Mouse (Mus musculus) myocyte (in vitro differentiated cells): ENCODE data around the gene Gm20425.

ENCODE experiments used
- CEBPB ChIP-seq: IDR thresholded peaks from 2 replicates; pipeline ENCODE4 v1.6.1; 2011; ENCODE audit warnings: mild to moderate bottlenecking, moderate library complexity; ENCODE audit not compliant: poor library complexity, insufficient read depth, severe bottlenecking
- E2F4 ChIP-seq: IDR thresholded peaks from one replicate; pipeline ENCODE4 v1.6.1; 2011; ENCODE audit warnings: mild to moderate bottlenecking, control low read depth, moderate library complexity; ENCODE audit not compliant: insufficient read depth
- MAX ChIP-seq: IDR thresholded peaks from one replicate; pipeline ENCODE4 v1.6.1; 2011; ENCODE audit warnings: low read depth, mild to moderate bottlenecking, control low read depth
- MYOD1 ChIP-seq, 3 experiments: IDR thresholded peaks; one replicate each; pipeline ENCODE4 v1.6.1; 2011; ENCODE audit warnings: control low read depth in 2 of 3, low read depth in 2 of 3, mild to moderate bottlenecking in 2 of 3, moderate library complexity in 1 of 3; ENCODE audit not compliant: insufficient read length in 2 of 3, control insufficient read depth in 1 of 3
- MYOG ChIP-seq, 3 experiments: IDR thresholded peaks; one replicate each; pipeline ENCODE4 v1.6.1; 2011; ENCODE audit warnings: control low read depth in 2 of 3, low read depth in 2 of 3, mild to moderate bottlenecking in 2 of 3; ENCODE audit not compliant: insufficient read length in 2 of 3, control insufficient read depth in 1 of 3, insufficient read depth in 1 of 3
- POLR2A ChIP-seq: IDR thresholded peaks from one replicate; pipeline ENCODE4 v1.6.1; 2011; ENCODE audit warnings: low read depth, mild to moderate bottlenecking, control low read depth, moderate library complexity; ENCODE audit not compliant: insufficient read length
- POLR2AphosphoS2 ChIP-seq: IDR thresholded peaks from one replicate; pipeline ENCODE4 v1.6.1; 2011; ENCODE audit warnings: low read depth, control low read depth; ENCODE audit not compliant: insufficient read length
- REST ChIP-seq: IDR thresholded peaks from one replicate; pipeline ENCODE4 v1.6.1; 2011; ENCODE audit warnings: mild to moderate bottlenecking, control low read depth, moderate library complexity; ENCODE audit not compliant: insufficient read depth, insufficient read length
- TCF12 ChIP-seq: IDR thresholded peaks from one replicate; pipeline ENCODE4 v1.6.1; 2011; ENCODE audit warnings: mild to moderate bottlenecking, control low read depth; ENCODE audit not compliant: poor library complexity, insufficient read depth, severe bottlenecking
- USF1 ChIP-seq: IDR thresholded peaks from one replicate; pipeline ENCODE4 v1.6.1; 2011; ENCODE audit warnings: low read depth, mild to moderate bottlenecking, control low read depth, moderate library complexity

- no peak for TF ChIP-seq POLR2A
- TF ChIP-seq MAX, result no peak
- TF ChIP-seq MYOD1 (IDR thresholded peaks at IDR 0.05; ENCODE audit: control insufficient read depth in 1 of 3, insufficient read length in 2 of 3, low read depth in 2 of 3), result no peak
- no peak for TF ChIP-seq USF1
- no peak for TF ChIP-seq REST
- no peak for TF ChIP-seq CEBPB
- no peak for TF ChIP-seq POLR2AphosphoS2
- TF ChIP-seq TCF12, result no peak
- TF ChIP-seq E2F4, result no peak
- TF ChIP-seq MYOG (IDR thresholded peaks at IDR 0.05; ENCODE audit: control insufficient read depth in 1 of 3, insufficient read depth in 1 of 3, insufficient read length in 2 of 3, low read depth in 2 of 3), result no peak
Observed at GRCm38 (mm10) chr9:103146703-103147102, 83.4 kb downstream of the Gm20425 start.
